Mouse (Mus musculus) bone marrow macrophage, adult 2 months (primary cell): Measurements from ENCODE around the gene Ctnna3.

ENCODE experiments used
- CTCF ChIP-seq: IDR thresholded peaks from 2 replicates; pipeline ENCODE4 v1.5.1; 2012; ENCODE audit warnings: low read depth, mild to moderate bottlenecking, low read length, moderate library complexity
- POLR2A ChIP-seq: IDR thresholded peaks from 2 replicates; pipeline ENCODE4 v1.6.1; 2012; ENCODE audit warnings: mild to moderate bottlenecking, low read depth, low read length, borderline replicate concordance

- TF ChIP-seq CTCF (no peak), POLR2A (no peak)
These were observed 1288.1 kb downstream of the Ctnna3 start for GRCm38 (mm10) chr10:64718036-64718435.
